Mouse (Mus musculus): ENCODE results near the gene Cd200r4.

DNA sequence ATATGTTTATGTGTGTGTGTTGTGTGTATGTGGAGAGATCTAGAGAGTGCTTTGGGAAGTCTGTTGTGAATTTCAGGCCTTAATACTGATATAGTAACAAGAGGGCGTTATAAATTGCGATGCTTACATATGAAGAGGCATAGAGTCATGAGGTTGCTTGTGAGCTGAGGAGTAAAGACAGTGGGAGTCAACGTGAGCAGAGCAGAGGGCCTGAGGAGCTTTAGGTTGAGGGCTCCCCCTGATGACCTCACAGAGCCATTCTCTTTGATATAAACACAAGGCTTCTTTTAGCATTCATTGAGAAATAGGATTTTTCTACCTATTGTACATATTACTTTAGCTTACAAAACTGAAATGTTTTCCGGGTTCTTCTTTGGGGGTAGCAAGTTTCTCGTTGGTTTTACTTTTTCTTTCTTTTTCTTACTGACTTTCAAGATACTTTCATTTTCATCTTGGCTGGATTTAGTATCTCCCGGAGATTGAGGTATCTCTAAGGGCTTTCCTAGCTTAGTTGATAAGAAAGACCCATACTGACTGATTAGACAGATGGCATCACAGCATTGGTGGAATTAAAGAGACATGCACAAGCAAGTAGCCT, 1.0 kb downstream of the Cd200r4 start:
- TF ChIP-seq CTCF (IDR thresholded peaks at IDR 0.05; ENCODE audit: low read depth, low read length) (no peak), POLR2A (IDR thresholded peaks at IDR 0.05; ENCODE audit: extremely low read depth, insufficient read depth, low read length) (no peak)
